Mouse (Mus musculus) embryonic facial prominence, embryonic 14.5 days (tissue): ENCODE data around the gene Socs3. TPM values are rescaled to one million over a fixed set of nuclear protein-coding genes. Genes with fewer than 3 reads are reported as not detected.

Experiments used
- ATAC-seq: fragments of 200-750 bp; cut with Nextera tagmentation; 2 replicates; pipeline ENCODE4 v1.8.0; 2017; ENCODE audit warnings: low read depth, moderate number of reproducible peaks, moderate TSS enrichment
- DNase-seq: peaks from one replicate; pipeline ENCODE4 v3.0.0-alpha.2; 2015; ENCODE audit warnings: low spot score
- H3K27ac ChIP-seq: fragments of 300-500 bp; sonication (generic); replicated peaks from 2 replicates; pipeline ENCODE4 v1.5.1; 2014; ENCODE audit warnings: low read depth, mild to moderate bottlenecking, low read length, moderate library complexity
- H3K27me3 ChIP-seq: fragments of 300-500 bp; sonication (generic); replicated peaks from 2 replicates; pipeline ENCODE4 v1.6.1; 2014; ENCODE audit warnings: low read length; ENCODE audit not compliant: control insufficient read depth, insufficient read depth
- H3K36me3 ChIP-seq: fragments of 300-500 bp; sonication (generic); 2 replicates; pipeline ENCODE4 v1.6.1; 2014; ENCODE audit warnings: low read length, mixed read lengths; ENCODE audit not compliant: control insufficient read depth, insufficient read depth
- H3K4me1 ChIP-seq: fragments of 300-500 bp; sonication (generic); 2 replicates; pipeline ENCODE4 v1.6.1; 2014; ENCODE audit warnings: antibody characterized with exemption, low read length; ENCODE audit not compliant: control insufficient read depth, insufficient read depth
- H3K4me2 ChIP-seq: fragments of 300-500 bp; sonication (generic); 2 replicates; pipeline ENCODE4 v1.6.1; 2014; ENCODE audit warnings: low read depth, mild to moderate bottlenecking, low read length, moderate library complexity, mixed read lengths
- H3K4me3 ChIP-seq: fragments of 300-500 bp; sonication (generic); 2 replicates; pipeline ENCODE4 v1.5.1; 2014; ENCODE audit warnings: low read depth, mild to moderate bottlenecking, low read length
- H3K9ac ChIP-seq: fragments of 300-500 bp; sonication (generic); 2 replicates; pipeline ENCODE4 v1.6.1; 2014; ENCODE audit warnings: low read depth, mild to moderate bottlenecking, low read length, moderate library complexity, mixed read lengths
- H3K9me3 ChIP-seq: fragments of 300-500 bp; sonication (generic); 2 replicates; pipeline ENCODE4 v1.6.1; 2016; ENCODE audit warnings: low read length; ENCODE audit not compliant: control insufficient read depth
- WGBS: fragments of 180-500 bp; shearing (Covaris S2); extraction: QIAGEN DNeasy Blood & Tissue Kit; methylation state at CpG from one replicate; pipeline ENCODE4 v1.1.7; 2014; 5-methylcytosine and 5-hydroxymethylcytosine counted together
- polyA plus RNA-seq: library from polyadenylated mRNA; unstranded; fragments of >200 nt; fragmentation: Nextera tagmentation; extraction: Ambion mirVana; gene quantifications from 2 replicates; pipeline ENCODE4 v1.2.1, GENCODE M21; 2014

The Socs3 gene
- polyA plus RNA-seq, 1 experiment from 2014 or later: 6.8 TPM

DNA sequence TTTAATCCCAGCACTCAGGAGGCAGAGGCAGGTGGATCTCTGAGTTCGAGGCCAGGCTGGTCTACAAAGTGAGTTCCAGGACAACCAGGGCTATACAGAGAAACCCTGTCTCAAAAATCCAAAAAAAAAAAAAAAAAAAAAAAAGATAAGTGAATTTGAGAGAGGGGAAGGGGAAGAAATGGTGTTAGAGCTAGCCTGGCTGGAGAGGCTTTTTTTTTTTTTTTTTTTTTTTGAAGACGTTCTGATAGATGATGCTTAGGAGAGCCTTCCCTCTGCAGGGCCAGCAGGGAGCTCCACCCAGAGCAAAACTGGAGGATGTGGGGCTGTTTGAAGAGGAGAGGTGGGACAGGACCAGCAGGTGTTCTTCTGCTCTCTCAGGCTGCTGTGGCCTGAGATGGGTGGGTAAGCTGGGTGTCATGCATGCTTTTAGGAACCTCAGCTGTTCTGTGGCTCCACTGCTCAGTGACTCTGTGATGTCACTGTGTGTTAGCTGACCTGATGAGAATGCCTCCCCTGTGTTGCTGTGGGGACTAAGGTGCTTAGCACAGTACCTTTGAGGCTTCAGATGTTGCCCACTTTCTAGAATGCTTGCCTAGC lies 1.9 kb upstream of the Socs3 start:
- 43% methylated on average over 2 of the region's 2 CpGs for WGBS
- Histone ChIP-seq H3K27ac (no peak overlapping the region), H3K9ac (no peak overlapping the region), H3K27me3 (peaks cover 5% of the 10 kb centered on the region; the same call in 1 of the 2 replicates), H3K4me3 (no peak overlapping the region), H3K36me3 (peaks cover 4% of the 10 kb centered on the region; the same call in 1 of the 2 replicates), H3K9me3 (no peaks in the 10 kb centered on the region), H3K4me2 (no peak overlapping the region), H3K4me1 (peaks cover 34% of the 10 kb centered on the region)
- ATAC-seq: no peak
- no peak for DNase-seq

DNA sequence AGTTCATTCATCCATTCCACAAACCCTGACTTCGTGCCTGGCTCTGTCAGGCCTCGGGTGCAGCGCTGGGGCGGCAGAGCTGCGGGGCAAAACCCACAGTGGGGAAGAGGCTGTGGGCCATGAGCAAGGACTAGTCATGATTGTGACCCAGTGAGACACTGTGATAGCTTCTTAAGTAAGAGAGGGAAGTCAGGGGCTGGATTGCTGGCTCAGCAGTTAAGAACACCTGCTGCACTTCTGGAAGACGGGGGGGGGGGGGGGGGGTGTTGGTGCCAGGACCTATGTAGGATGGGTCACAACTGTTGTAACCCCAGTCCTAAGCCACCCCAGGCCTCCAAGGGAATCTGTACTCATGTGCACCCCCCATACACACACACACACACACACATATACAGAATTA lies 1.3 kb upstream of the Socs3 start:
- Histone ChIP-seq H3K36me3 (peaks cover 10% of the 10 kb centered on the region; the same call in 1 of the 2 replicates), H3K4me1 (peaks cover 35% of the 10 kb centered on the region), H3K9me3 (no peaks in the 10 kb centered on the region), H3K4me2 (no peak overlapping the region), H3K27ac (no peak overlapping the region), H3K4me3 (no peak overlapping the region), H3K27me3 (peaks cover 5% of the 10 kb centered on the region; the same call in 1 of the 2 replicates), H3K9ac (no peak overlapping the region)
- no peak for ATAC-seq
- DNase-seq: no peak
- WGBS: 87% methylated on average over 5 of the region's 6 CpGs

DNA sequence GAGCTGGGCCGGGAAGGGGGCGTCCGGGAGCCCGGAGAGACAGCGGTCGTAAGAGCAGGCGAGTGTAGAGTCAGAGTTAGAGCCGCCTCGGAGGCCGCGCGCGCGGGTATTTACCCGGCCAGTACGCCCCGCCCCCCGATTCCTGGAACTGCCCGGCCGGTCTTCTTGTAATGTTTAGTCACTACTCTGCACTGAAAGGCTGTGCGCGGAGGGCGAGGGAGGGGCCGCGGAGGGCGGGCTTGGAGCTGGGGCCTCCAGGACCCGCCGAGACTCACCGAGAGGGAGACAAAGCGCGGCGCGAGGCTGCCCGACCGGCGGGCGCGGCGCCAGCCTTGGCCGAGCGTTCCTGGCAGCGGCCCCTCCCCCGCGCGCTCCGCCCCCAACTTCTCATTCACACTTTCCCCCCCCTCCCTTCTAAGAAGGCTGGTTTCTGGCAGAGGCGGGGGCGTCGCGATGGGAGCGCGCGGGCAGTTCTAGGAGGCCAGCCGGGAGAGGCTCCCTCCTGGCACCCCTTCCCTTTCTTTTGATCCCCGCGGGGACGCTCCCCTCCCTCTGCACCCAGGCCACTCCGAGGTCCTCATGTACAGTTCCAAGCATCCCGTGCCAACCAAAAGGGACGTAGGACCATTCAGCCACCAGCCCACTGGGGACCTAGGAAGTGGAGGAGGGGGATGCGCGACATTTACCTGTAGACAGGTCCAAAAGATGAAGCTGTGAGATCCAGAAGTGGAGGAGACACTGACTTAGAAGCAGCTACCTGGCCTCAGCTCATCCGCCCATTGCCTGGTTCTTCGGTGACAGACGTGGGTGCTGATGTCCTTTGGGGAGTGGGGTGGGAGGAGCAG lies 525 bp downstream of the Socs3 start:
- Histone ChIP-seq H3K4me2 (peak overlapping the region; percentile 83), H3K9me3 (no peaks in the 10 kb centered on the region), H3K27me3 (peaks cover 5% of the 10 kb centered on the region; the same call in 1 of the 2 replicates), H3K4me3 (peak overlapping the region; percentile 76), H3K36me3 (peaks cover 10% of the 10 kb centered on the region; the same call in 1 of the 2 replicates), H3K4me1 (peaks cover 38% of the 10 kb centered on the region), H3K9ac (peak overlapping the region; percentile 92), H3K27ac (peak overlapping the region; percentile 96)
- peak; percentile 95 for ATAC-seq
- DNase-seq: peak; percentile 98
- 2% methylated on average over 29 of the region's 65 CpGs for WGBS

DNA sequence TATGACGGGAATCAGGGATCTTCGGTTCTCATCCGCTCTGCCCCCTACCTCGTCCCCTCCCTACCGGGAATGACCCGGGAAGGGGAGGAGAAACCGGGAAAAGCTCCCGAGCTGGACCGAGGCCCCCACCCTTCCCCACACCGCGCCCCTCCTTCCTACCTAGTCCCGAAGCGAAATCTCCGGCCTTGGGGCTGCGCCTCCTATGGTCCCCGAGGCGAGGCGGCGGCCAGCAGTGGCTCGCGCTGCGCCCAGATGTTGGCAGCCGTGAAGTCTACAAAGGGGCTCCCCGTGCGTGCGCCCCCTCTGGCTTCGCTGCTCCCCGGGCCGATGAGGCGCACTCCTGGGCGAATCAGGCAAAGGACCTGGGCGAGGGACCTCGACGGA lies 1.1 kb downstream of the Socs3 start:
- H3K9ac ChIP-seq: peak overlapping the region; percentile 92
- DNase-seq: no peak
- ATAC-seq: peak; percentile 28; the same call in 1 of the 2 replicates
- no peaks in the 10 kb centered on the region for H3K9me3 ChIP-seq
- WGBS: 0% methylated on average over 26 of the region's 34 CpGs
- H3K27me3 ChIP-seq: peaks cover 5% of the 10 kb centered on the region; the same call in 1 of the 2 replicates
- H3K36me3 ChIP-seq: peaks cover 10% of the 10 kb centered on the region; the same call in 1 of the 2 replicates
- peaks cover 44% of the 10 kb centered on the region for H3K4me1 ChIP-seq
- H3K4me3 ChIP-seq: peak overlapping the region; percentile 76
- peak overlapping the region; percentile 96 for H3K27ac ChIP-seq
- H3K4me2 ChIP-seq: peak overlapping the region; percentile 83

DNA sequence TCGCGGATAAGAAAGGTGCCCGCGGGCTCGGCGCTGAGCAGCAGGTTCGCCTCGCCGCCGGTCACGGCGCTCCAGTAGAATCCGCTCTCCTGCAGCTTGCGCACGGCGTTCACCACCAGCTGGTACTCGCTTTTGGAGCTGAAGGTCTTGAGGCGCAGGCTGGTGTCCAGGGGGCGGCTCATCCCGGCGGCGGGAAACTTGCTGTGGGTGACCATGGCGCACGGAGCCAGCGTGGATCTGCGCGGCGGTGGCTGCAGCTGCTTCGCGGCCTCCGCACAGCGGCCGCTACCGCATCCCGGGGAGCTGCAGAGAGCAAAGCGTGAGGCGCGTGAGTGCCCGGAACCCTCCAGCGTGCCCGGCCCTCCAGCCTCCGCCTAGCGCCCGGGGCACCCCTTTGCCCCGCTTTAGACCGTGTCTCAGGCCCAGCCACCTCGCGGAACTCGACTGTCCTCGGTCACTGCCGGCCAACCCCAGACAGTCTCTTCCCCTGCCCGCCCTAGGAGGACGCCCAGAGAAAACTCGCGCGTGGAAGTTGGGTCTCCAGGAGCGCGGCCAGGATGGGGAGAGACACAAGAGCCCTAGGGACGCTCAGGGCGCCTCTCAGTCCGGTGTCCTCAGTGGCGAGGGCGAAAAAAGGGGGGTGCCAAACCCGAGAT lies 1.7 kb downstream of the Socs3 start:
- H3K4me1 ChIP-seq: peaks cover 46% of the 10 kb centered on the region
- no peak for ATAC-seq
- H3K27ac ChIP-seq: peak overlapping the region; percentile 96
- peak overlapping the region; percentile 92 for H3K9ac ChIP-seq
- peaks cover 10% of the 10 kb centered on the region; the same call in 1 of the 2 replicates for H3K36me3 ChIP-seq
- under 1% methylated on average over 46 of the region's 64 CpGs for WGBS
- peaks cover 5% of the 10 kb centered on the region; the same call in 1 of the 2 replicates for H3K27me3 ChIP-seq
- H3K4me2 ChIP-seq: peak overlapping the region; percentile 83
- H3K4me3 ChIP-seq: peak overlapping the region; percentile 76
- no peak for DNase-seq
- no peaks in the 10 kb centered on the region for H3K9me3 ChIP-seq

DNA sequence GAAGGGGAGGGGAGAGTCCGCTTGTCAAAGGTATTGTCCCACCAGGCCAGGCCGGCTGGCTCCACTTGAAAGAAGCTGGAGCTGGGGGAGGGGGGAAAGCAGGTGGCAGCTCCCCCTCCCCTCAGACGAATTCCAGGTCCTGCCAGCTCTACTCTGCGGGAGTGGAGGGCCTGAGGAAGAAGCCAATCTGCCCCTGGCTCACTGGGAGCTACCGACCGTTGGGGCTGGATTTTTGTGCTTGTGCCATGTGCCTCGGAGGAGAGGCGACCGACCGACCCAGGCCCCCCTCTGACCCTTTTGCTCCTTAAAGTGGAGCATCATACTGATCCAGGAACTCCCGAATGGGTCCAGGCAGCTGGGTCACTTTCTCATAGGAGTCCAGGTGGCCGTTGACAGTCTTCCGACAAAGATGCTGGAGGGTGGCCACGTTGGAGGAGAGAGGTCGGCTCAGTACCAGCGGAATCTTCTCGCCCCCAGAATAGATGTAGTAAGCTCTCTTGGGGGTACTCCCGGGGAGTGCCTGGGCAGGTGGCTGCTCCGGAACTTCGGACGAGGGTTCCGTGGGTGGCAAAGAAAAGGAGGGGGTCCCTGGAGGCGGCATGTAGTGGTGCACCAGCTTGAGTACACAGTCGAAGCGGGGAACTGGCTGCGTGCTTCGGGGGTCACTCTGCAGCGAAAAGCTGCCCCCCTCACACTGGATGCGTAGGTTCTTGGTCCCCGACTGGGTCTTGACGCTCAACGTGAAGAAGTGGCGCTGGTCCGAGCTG lies 2.4 kb downstream of the Socs3 start:
- H3K36me3 ChIP-seq: peaks cover 10% of the 10 kb centered on the region; the same call in 1 of the 2 replicates
- DNase-seq: no peak
- H3K4me1 ChIP-seq: peaks cover 54% of the 10 kb centered on the region
- peak overlapping the region; percentile 83 for H3K4me2 ChIP-seq
- peaks cover 5% of the 10 kb centered on the region; the same call in 1 of the 2 replicates for H3K27me3 ChIP-seq
- H3K27ac ChIP-seq: no peak overlapping the region; the same call in 1 of the 2 replicates
- H3K4me3 ChIP-seq: peak overlapping the region; percentile 76
- ATAC-seq: no peak
- 14% methylated on average over 28 of the region's 34 CpGs for WGBS
- peak overlapping the region; percentile 92 for H3K9ac ChIP-seq
- no peaks in the 10 kb centered on the region for H3K9me3 ChIP-seq

DNA sequence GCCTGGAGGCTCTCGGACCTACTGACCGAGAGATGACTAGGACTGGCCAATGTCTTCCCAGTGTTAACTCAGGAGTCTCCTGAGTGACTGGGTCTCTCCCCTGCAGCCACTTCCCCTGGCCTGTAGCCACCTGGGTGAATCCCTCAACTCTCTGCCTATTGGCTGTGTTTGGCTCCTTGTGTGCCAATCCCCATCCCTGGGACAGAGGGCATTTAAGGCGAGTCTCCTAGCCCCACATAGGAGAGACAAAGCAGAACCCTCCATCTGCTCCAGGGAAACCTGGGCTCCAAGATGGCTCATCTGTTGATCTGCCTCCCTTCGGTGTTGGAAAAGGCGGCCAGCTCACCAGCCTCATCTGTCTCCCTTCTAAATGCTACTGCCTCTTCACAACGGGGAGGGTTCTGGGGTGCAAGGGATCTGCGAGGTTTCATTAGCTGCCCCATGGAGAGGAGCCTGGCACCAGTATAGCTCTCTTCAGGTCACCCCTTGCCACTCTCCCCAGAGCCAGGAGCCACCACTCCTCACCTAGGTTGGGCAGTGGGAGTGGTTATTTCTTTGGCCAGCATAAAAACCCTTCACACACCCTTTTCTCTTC lies 3.2 kb downstream of the Socs3 start:
- H3K9ac ChIP-seq: peak overlapping the region; percentile 92; the same call in 1 of the 2 replicates
- no peak for DNase-seq
- no peak for ATAC-seq
- H3K4me2 ChIP-seq: peak overlapping the region; percentile 83
- H3K9me3 ChIP-seq: no peaks in the 10 kb centered on the region
- WGBS: 56% methylated on average over 7 of the region's 7 CpGs
- peak overlapping the region; percentile 76 for H3K4me3 ChIP-seq
- no peak overlapping the region for H3K27ac ChIP-seq
- H3K27me3 ChIP-seq: peaks cover 5% of the 10 kb centered on the region; the same call in 1 of the 2 replicates
- H3K36me3 ChIP-seq: peaks cover 10% of the 10 kb centered on the region; the same call in 1 of the 2 replicates
- peaks cover 62% of the 10 kb centered on the region for H3K4me1 ChIP-seq
